Mouse (Mus musculus) heart, embryonic 16.5 days (tissue): ENCODE data around the gene Cmip. TPM values are rescaled to one million over a fixed set of nuclear protein-coding genes. Genes with fewer than 3 reads are reported as not detected.

Experiments used
- ATAC-seq: fragments of 200-750 bp; cut with Nextera tagmentation; replicated peaks from 2 replicates; pipeline ENCODE4 v1.8.0; 2017; ENCODE audit warnings: moderate number of reproducible peaks; ENCODE audit not compliant: insufficient read depth, low FRiP score; ENCODE audit errors: extremely low read depth
- H3K27ac ChIP-seq: fragments of 300-500 bp; sonication (generic); 2 replicates; pipeline ENCODE4 v1.5.1; 2014; ENCODE audit warnings: mild to moderate bottlenecking, low read length, control low read depth, moderate library complexity
- H3K27me3 ChIP-seq: fragments of 300-500 bp; sonication (generic); 2 replicates; pipeline ENCODE4 v1.6.1; 2014; ENCODE audit warnings: low read length, mixed read lengths; ENCODE audit not compliant: control insufficient read depth, insufficient read depth
- H3K36me3 ChIP-seq: fragments of 300-500 bp; sonication (generic); 2 replicates; pipeline ENCODE4 v1.6.1; 2014; ENCODE audit not compliant: control insufficient read depth, insufficient read depth
- H3K4me1 ChIP-seq: fragments of 300-500 bp; sonication (generic); 2 replicates; pipeline ENCODE4 v1.6.1; 2014; ENCODE audit warnings: low read length, mixed read lengths; ENCODE audit not compliant: control insufficient read depth, insufficient read depth
- H3K4me2 ChIP-seq: fragments of 300-500 bp; sonication (generic); 2 replicates; pipeline ENCODE4 v1.6.1; 2014; ENCODE audit warnings: low read depth, mild to moderate bottlenecking, control low read depth, low read length
- H3K4me3 ChIP-seq: fragments of 300-500 bp; sonication (generic); 2 replicates; pipeline ENCODE4 v1.5.1; 2014; ENCODE audit warnings: mild to moderate bottlenecking, control low read depth, low read length
- H3K9ac ChIP-seq: fragments of 300-500 bp; sonication (generic); 2 replicates; pipeline ENCODE4 v1.6.1; 2014; ENCODE audit warnings: low read length, control low read depth
- H3K9me3 ChIP-seq: fragments of 300-500 bp; sonication (generic); replicated peaks from 2 replicates; pipeline ENCODE4 v1.6.1; 2016; ENCODE audit warnings: low read length; ENCODE audit not compliant: control insufficient read depth
- WGBS: fragments of 180-500 bp; shearing (Covaris S2); extraction: QIAGEN DNeasy Blood & Tissue Kit; methylation state at CpG from one replicate; pipeline ENCODE4 v1.1.7; 2014; 5-methylcytosine and 5-hydroxymethylcytosine counted together
- polyA plus RNA-seq: library from polyadenylated mRNA; unstranded; fragments of >200 nt; fragmentation: Nextera tagmentation; extraction: Ambion mirVana; gene quantifications from 2 replicates; pipeline ENCODE4 v1.2.1, GENCODE M21; 2015

Cmip gene
- polyA plus RNA-seq, 1 experiment from 2014 or later = 7.0 TPM

- H3K27me3 ChIP-seq = no peaks in the 10 kb centered on the region
- no peak overlapping the region for H3K27ac ChIP-seq
- no peak overlapping the region for H3K9ac ChIP-seq
- no peak overlapping the region for H3K4me3 ChIP-seq
- WGBS = 76% methylated on average over 12 of the region's 12 CpGs
- H3K36me3 ChIP-seq = no peaks in the 10 kb centered on the region
- no peak overlapping the region for H3K4me2 ChIP-seq
- H3K4me1 ChIP-seq = peaks cover 6% of the 10 kb centered on the region; the same call in 1 of the 2 replicates
- no peak for ATAC-seq
- H3K9me3 ChIP-seq = no peaks in the 10 kb centered on the region
Measured at GRCm38 (mm10) chr8:117355111-117355831, 98.4 kb downstream of the Cmip start.

GRCm38 (mm10) chr8:117356109-117356672 is 99.3 kb downstream of the Cmip start:
- no peaks in the 10 kb centered on the region for H3K36me3 ChIP-seq
- 78% methylated on average over 13 of the region's 13 CpGs for WGBS
- no peaks in the 10 kb centered on the region for H3K27me3 ChIP-seq
- H3K4me1 ChIP-seq = peaks cover 9% of the 10 kb centered on the region; the same call in 1 of the 2 replicates
- no peak overlapping the region for H3K4me3 ChIP-seq
- H3K4me2 ChIP-seq = no peak overlapping the region
- no peak overlapping the region for H3K27ac ChIP-seq
- no peak overlapping the region for H3K9ac ChIP-seq
- no peak for ATAC-seq
- H3K9me3 ChIP-seq = no peaks in the 10 kb centered on the region

- no peak overlapping the region for H3K9ac ChIP-seq
- H3K4me1 ChIP-seq = peaks cover 21% of the 10 kb centered on the region
- H3K4me3 ChIP-seq = no peak overlapping the region
- no peaks in the 10 kb centered on the region for H3K36me3 ChIP-seq
- no peaks in the 10 kb centered on the region for H3K27me3 ChIP-seq
- 80% methylated on average over 16 of the region's 16 CpGs for WGBS
- no peak overlapping the region for H3K27ac ChIP-seq
- H3K9me3 ChIP-seq = no peaks in the 10 kb centered on the region
- ATAC-seq = no peak
- no peak overlapping the region for H3K4me2 ChIP-seq
Measured at GRCm38 (mm10) chr8:117357491-117358467, 100.9 kb downstream of the Cmip start.

GRCm38 (mm10) chr8:117360172-117360930 is 103.5 kb downstream of the Cmip start:
- 81% methylated on average over 3 of the region's 3 CpGs for WGBS
- Histone ChIP-seq H3K4me2 (no peak overlapping the region), H3K27ac (no peak overlapping the region), H3K9me3 (no peaks in the 10 kb centered on the region), H3K36me3 (no peaks in the 10 kb centered on the region), H3K27me3 (no peaks in the 10 kb centered on the region), H3K9ac (no peak overlapping the region), H3K4me1 (peaks cover 34% of the 10 kb centered on the region), H3K4me3 (no peak overlapping the region)
- no peak for ATAC-seq

- Histone ChIP-seq H3K4me1 (peaks cover 34% of the 10 kb centered on the region), H3K9ac (no peak overlapping the region), H3K4me3 (no peak overlapping the region), H3K4me2 (no peak overlapping the region), H3K27ac (0 out of 2 replicates have a peak overlapping the region, but pooled peaks have one; percentile 14), H3K9me3 (no peaks in the 10 kb centered on the region), H3K27me3 (no peaks in the 10 kb centered on the region), H3K36me3 (no peaks in the 10 kb centered on the region)
- ATAC-seq = no peak
- WGBS = 73% methylated on average over 12 of the region's 12 CpGs
Measured at GRCm38 (mm10) chr8:117361595-117362437, 105.0 kb downstream of the Cmip start.

GRCm38 (mm10) chr8:117362438-117362726 is 105.5 kb downstream of the Cmip start:
- peaks cover 34% of the 10 kb centered on the region for H3K4me1 ChIP-seq
- H3K4me2 ChIP-seq = no peak overlapping the region
- H3K36me3 ChIP-seq = no peaks in the 10 kb centered on the region
- WGBS = 31% methylated on average over 2 of the region's 2 CpGs
- no peak overlapping the region for H3K4me3 ChIP-seq
- no peaks in the 10 kb centered on the region for H3K27me3 ChIP-seq
- H3K9me3 ChIP-seq = no peaks in the 10 kb centered on the region
- peak; percentile 29; the same call in 1 of the 2 replicates for ATAC-seq
- no peak overlapping the region for H3K9ac ChIP-seq
- 0 out of 2 replicates have a peak overlapping the region, but pooled peaks have one; percentile 14 for H3K27ac ChIP-seq

- peaks cover 38% of the 10 kb centered on the region for H3K4me1 ChIP-seq
- ATAC-seq = no peak; the same call in 1 of the 2 replicates
Measured at GRCm38 (mm10) chr8:117363291-117363690, 106.4 kb downstream of the Cmip start.

More at GRCm38 (mm10) chr8:117363291-117363690, 106.4 kb downstream of the Cmip start:
- no peaks in the 10 kb centered on the region for H3K27me3 ChIP-seq
- no peak overlapping the region for H3K4me2 ChIP-seq
- H3K36me3 ChIP-seq = no peaks in the 10 kb centered on the region
- H3K27ac ChIP-seq = no peak overlapping the region
- no peak overlapping the region for H3K4me3 ChIP-seq
- no peaks in the 10 kb centered on the region for H3K9me3 ChIP-seq
- WGBS = 59% methylated on average over 10 of the region's 10 CpGs
- H3K9ac ChIP-seq = no peak overlapping the region
